Mouse (Mus musculus) forebrain, embryonic 16.5 days (tissue): ENCODE measurements at regions not wholly inside any gene's neighbourhood (a gene's known extent, or its start where the extent isn't known, plus 50 kb on each side); places are given as distances from the start of the nearest gene placed in this dataset.
A peak's percentile ranks its signal among the peaks of the same experiment; 100 is the strongest.

Source experiments
- ATAC-seq: fragments of 200-750 bp; cut with Nextera tagmentation; 2 replicates; pipeline ENCODE4 v1.8.0; 2017; ENCODE audit warnings: mild to moderate bottlenecking, moderate library complexity
- H3K27ac ChIP-seq: fragments of 300-500 bp; sonication (generic); 2 replicates; pipeline ENCODE4 v1.5.1; 2014; ENCODE audit warnings: low read length, control low read depth
- H3K27me3 ChIP-seq: fragments of 300-500 bp; sonication (generic); replicated peaks from 2 replicates; pipeline ENCODE4 v1.6.1; 2014; ENCODE audit warnings: low read length; ENCODE audit not compliant: control insufficient read depth, insufficient read depth
- H3K36me3 ChIP-seq: fragments of 300-500 bp; sonication (generic); 2 replicates; pipeline ENCODE4 v1.6.1; 2014; ENCODE audit not compliant: control insufficient read depth, insufficient read depth
- H3K4me1 ChIP-seq: fragments of 300-500 bp; sonication (generic); replicated peaks from 2 replicates; pipeline ENCODE4 v1.6.1; 2014; ENCODE audit warnings: low read length; ENCODE audit not compliant: control insufficient read depth, insufficient read depth
- H3K4me2 ChIP-seq: fragments of 300-500 bp; sonication (generic); 2 replicates; pipeline ENCODE4 v1.6.1; 2014; ENCODE audit warnings: mild to moderate bottlenecking, low read length, control low read depth
- H3K4me3 ChIP-seq: fragments of 300-500 bp; sonication (generic); replicated peaks from 2 replicates; pipeline ENCODE4 v1.5.1; 2014; ENCODE audit warnings: mild to moderate bottlenecking, low read length, control low read depth
- H3K9ac ChIP-seq: fragments of 300-500 bp; sonication (generic); replicated peaks from 2 replicates; pipeline ENCODE4 v1.6.1; 2014; ENCODE audit warnings: low read depth, low read length, control low read depth
- H3K9me3 ChIP-seq: fragments of 300-500 bp; sonication (generic); 2 replicates; pipeline ENCODE4 v1.6.1; 2016; ENCODE audit warnings: low read length; ENCODE audit not compliant: control insufficient read depth
- WGBS: fragments of 180-500 bp; shearing (Covaris S2); extraction: QIAGEN DNeasy Blood & Tissue Kit; methylation state at CpG from one replicate; pipeline ENCODE4 v1.1.7; 2014; 5-methylcytosine and 5-hydroxymethylcytosine counted together

DNA sequence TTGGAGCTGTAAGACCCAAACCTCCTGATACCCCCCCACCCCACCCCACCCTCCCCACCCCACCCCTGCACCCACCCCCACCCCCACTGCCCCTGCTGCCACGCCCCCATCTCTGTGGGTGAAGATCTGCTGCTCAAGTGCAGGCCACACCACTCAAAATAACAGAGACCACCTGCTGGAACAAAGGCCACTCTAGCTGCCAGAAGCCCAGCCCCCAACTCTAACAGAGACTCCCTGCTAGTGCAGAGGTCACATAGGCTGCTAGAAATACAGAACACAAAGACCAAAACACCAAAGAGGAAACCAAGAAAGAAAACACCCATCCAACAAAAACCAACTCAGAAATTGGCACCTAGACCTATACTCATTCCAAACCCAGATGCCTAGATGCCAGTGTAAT is 58.9 kb downstream of the Olfr267 start:
- no peak for ATAC-seq
- no peak overlapping the region for H3K4me2 ChIP-seq
- H3K27ac ChIP-seq, result no peak overlapping the region
- H3K4me1 ChIP-seq, result peaks cover 5% of the 10 kb centered on the region; the same call in 1 of the 2 replicates
- H3K9me3 ChIP-seq, result no peaks in the 10 kb centered on the region
- no peaks in the 10 kb centered on the region for H3K36me3 ChIP-seq
- H3K9ac ChIP-seq, result no peak overlapping the region
- H3K27me3 ChIP-seq, result no peaks in the 10 kb centered on the region
- H3K4me3 ChIP-seq, result no peak overlapping the region
- 43% methylated on average over 1 of the region's 1 CpGs for whole genome bisulfite sequencing

GRCm38 (mm10) chr4:58726424-58726823 is 61.1 kb downstream of the Olfr267 start:
- no peaks in the 10 kb centered on the region for H3K36me3 ChIP-seq
- no peak overlapping the region for H3K4me2 ChIP-seq
- no peak for ATAC-seq
- H3K4me1 ChIP-seq, result peaks cover 5% of the 10 kb centered on the region; the same call in 1 of the 2 replicates
- 34% methylated on average over 2 of the region's 2 CpGs for WGBS
- no peak overlapping the region for H3K4me3 ChIP-seq
- no peak overlapping the region for H3K27ac ChIP-seq
- no peaks in the 10 kb centered on the region for H3K27me3 ChIP-seq
- H3K9ac ChIP-seq, result no peak overlapping the region
- no peaks in the 10 kb centered on the region for H3K9me3 ChIP-seq

- no peaks in the 10 kb centered on the region for H3K36me3 ChIP-seq
- H3K4me2 ChIP-seq, result no peak overlapping the region
- no peaks in the 10 kb centered on the region for H3K27me3 ChIP-seq
- H3K9me3 ChIP-seq, result no peaks in the 10 kb centered on the region
- peak; percentile 70 for ATAC-seq
- no peak overlapping the region for H3K9ac ChIP-seq
- H3K4me3 ChIP-seq, result no peak overlapping the region
- H3K4me1 ChIP-seq, result peaks cover 5% of the 10 kb centered on the region; the same call in 1 of the 2 replicates
- no peak overlapping the region for H3K27ac ChIP-seq
- 24% methylated on average over 9 of the region's 9 CpGs for WGBS
Observed at GRCm38 (mm10) chr4:58722772-58723171, 64.7 kb downstream of the Olfr267 start.

DNA sequence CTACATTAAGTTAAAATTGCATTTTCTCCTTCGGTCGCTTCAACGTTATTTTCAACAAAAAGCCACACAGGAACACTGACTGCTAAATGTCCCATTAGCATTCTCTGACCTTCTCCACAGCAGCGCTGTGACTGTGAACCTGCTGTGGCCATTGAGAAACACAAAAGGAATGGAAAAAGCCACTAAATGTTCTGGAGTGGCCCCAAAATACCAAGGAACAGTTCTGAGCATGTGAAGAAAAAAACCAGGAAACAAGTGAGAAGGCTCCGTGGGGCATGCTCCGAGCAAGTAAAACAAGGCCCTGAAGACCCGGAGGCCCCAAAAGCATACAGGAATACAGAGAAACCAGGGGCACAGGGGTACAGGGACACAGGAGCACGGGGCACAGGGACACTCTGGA is 66.8 kb downstream of the Olfr267 start:
- H3K27me3 ChIP-seq, result no peaks in the 10 kb centered on the region
- H3K4me2 ChIP-seq, result no peak overlapping the region
- H3K36me3 ChIP-seq, result no peaks in the 10 kb centered on the region
- H3K27ac ChIP-seq, result no peak overlapping the region
- H3K9me3 ChIP-seq, result no peaks in the 10 kb centered on the region
- H3K4me1 ChIP-seq, result peaks cover 3% of the 10 kb centered on the region; the same call in 1 of the 2 replicates
- no peak overlapping the region for H3K4me3 ChIP-seq
- H3K9ac ChIP-seq, result no peak overlapping the region
- WGBS, result 62% methylated on average over 8 of the region's 8 CpGs
- no peak for ATAC-seq

DNA sequence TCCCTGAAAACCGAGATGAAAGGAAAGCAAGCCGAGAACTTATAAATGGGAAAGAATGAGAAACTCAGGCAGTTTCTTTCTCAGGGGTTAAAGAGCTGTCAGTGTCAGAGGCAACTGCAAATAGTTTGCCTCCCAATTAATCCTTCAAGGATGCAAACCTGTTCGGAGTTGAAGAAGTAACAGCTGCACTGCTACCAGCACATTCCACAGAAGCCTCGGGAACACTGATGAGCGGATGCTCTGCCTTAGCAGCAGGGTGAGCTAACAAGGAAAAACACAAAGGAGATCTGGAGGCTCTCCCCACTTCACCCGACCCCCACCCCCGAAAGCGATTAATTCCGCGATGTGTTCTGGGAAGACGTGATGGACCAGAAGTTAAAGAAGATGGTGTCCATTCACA is 71.1 kb downstream of the Olfr267 start:
- no peaks in the 10 kb centered on the region for H3K27me3 ChIP-seq
- H3K36me3 ChIP-seq, result no peaks in the 10 kb centered on the region
- ATAC-seq, result no peak
- H3K4me2 ChIP-seq, result no peak overlapping the region
- H3K27ac ChIP-seq, result no peak overlapping the region
- WGBS, result 24% methylated on average over 11 of the region's 11 CpGs
- H3K4me1 ChIP-seq, result 0 out of 2 replicates have a peak, but pooled peaks cover 3% of the 10 kb centered on the region
- H3K4me3 ChIP-seq, result no peak overlapping the region
- no peak overlapping the region for H3K9ac ChIP-seq
- no peaks in the 10 kb centered on the region for H3K9me3 ChIP-seq

DNA sequence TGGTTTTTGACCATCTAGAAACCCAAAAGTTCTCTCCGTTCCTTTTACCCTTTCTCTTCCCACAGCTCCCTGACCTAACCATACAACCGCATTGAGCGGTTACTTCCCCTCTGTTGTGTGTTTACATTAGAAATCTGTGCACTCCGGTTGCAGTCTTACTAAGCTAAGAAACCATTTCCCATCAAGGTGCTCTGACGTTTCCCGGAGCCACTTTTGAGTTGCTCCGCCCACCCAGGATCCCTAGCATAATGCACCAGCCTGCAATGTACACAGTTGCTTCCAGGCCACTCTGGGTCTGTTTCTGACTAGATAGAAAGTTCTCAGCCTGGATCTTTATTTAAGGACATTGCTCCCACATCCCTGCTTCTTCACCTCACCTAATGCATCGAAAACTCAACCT is 71.7 kb downstream of the Olfr267 start:
- 0 out of 2 replicates have a peak, but pooled peaks cover 3% of the 10 kb centered on the region for H3K4me1 ChIP-seq
- WGBS, result 85% methylated on average over 8 of the region's 8 CpGs
- no peak overlapping the region for H3K4me3 ChIP-seq
- no peak overlapping the region for H3K9ac ChIP-seq
- H3K27me3 ChIP-seq, result no peaks in the 10 kb centered on the region
- H3K9me3 ChIP-seq, result no peaks in the 10 kb centered on the region
- no peak overlapping the region for H3K27ac ChIP-seq
- ATAC-seq, result no peak
- no peak overlapping the region for H3K4me2 ChIP-seq
- no peaks in the 10 kb centered on the region for H3K36me3 ChIP-seq

GRCm38 (mm10) chr4:58714221-58714620 is 73.3 kb downstream of the Olfr267 start:
- ATAC-seq, result no peak
- Histone ChIP-seq H3K36me3 (no peaks in the 10 kb centered on the region), H3K27me3 (no peaks in the 10 kb centered on the region), H3K9me3 (no peaks in the 10 kb centered on the region), H3K4me1 (0 out of 2 replicates have a peak, but pooled peaks cover 3% of the 10 kb centered on the region), H3K9ac (no peak overlapping the region), H3K4me2 (no peak overlapping the region), H3K27ac (no peak overlapping the region), H3K4me3 (no peak overlapping the region)
- 65% methylated on average over 13 of the region's 13 CpGs for WGBS

GRCm38 (mm10) chr4:58712875-58713274 is 74.6 kb downstream of the Olfr267 start:
- Histone ChIP-seq H3K4me1 (0 out of 2 replicates have a peak, but pooled peaks cover 3% of the 10 kb centered on the region), H3K9ac (no peak overlapping the region), H3K27me3 (no peaks in the 10 kb centered on the region), H3K36me3 (no peaks in the 10 kb centered on the region), H3K4me2 (no peak overlapping the region), H3K27ac (no peak overlapping the region), H3K4me3 (no peak overlapping the region), H3K9me3 (no peaks in the 10 kb centered on the region)
- WGBS, result 90% methylated on average over 2 of the region's 2 CpGs
- ATAC-seq, result no peak

DNA sequence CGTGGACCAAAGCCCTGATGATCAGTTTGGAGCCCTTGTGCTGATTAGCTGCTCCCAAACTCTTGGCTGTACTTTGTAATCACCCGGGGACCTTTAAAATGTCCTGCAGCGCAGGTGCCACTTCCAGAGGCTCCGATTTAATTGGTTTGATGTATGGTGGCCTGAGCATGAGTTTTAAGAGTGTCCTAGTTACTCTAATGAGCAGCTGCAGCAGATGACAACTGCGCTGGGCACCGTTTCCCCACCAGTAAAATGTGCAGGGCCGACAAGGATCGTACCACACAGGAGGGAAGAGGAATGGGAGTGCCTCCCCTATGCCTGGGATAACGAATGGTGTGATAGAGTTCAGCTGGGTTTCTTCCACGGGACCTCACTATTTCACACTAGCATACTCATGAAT is 75.3 kb downstream of the Olfr267 start:
- Histone ChIP-seq H3K4me2 (no peak overlapping the region), H3K36me3 (no peaks in the 10 kb centered on the region), H3K4me3 (no peak overlapping the region), H3K9me3 (no peaks in the 10 kb centered on the region), H3K9ac (no peak overlapping the region), H3K27me3 (no peaks in the 10 kb centered on the region), H3K4me1 (0 out of 2 replicates have a peak, but pooled peaks cover 3% of the 10 kb centered on the region), H3K27ac (no peak overlapping the region)
- ATAC-seq, result no peak
- 63% methylated on average over 10 of the region's 10 CpGs for WGBS

DNA sequence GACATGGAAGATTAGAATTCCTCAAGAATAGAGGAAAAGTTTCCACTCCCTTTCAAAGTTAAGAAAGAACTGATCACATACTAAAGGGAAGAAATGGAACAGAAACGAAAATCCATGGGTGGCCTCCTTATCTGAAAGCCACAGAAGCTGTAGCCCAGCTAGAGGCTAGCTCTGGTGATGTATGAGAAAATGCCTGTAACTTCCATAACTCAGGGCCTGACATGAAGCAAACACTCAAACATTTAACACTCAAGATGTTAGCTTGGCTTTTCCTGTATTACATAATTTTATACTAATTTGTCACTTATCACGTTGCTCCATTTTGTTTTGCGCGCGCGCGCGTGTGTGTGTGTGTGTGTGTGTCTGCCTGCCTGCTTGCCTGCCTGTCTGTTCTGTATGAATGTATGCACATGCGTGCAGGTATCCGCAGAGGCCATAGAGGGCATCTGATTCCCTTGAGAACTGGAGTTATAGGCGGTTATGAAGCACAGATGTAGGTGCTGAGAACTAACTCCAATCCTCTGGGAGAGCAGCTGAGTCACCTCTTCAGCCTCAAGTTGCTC is 88.2 kb downstream of the Olfr267 start:
- Histone ChIP-seq H3K27me3 (no peaks in the 10 kb centered on the region), H3K36me3 (no peaks in the 10 kb centered on the region), H3K4me1 (no peaks in the 10 kb centered on the region), H3K9me3 (no peaks in the 10 kb centered on the region), H3K27ac (no peak overlapping the region), H3K9ac (no peak overlapping the region), H3K4me3 (no peak overlapping the region), H3K4me2 (no peak overlapping the region)
- 92% methylated on average over 11 of the region's 11 CpGs for WGBS
- ATAC-seq, result no peak
